Mouse (Mus musculus) liver, adult 2 months (tissue): ENCODE measurements around the gene Cnn2. TPM values are rescaled to one million over a fixed set of nuclear protein-coding genes. Genes with fewer than 3 reads are reported as not detected.
A peak's percentile ranks its signal among the peaks of the same experiment; 100 is the strongest.

Experiments used
- DNase-seq: peaks from one replicate; pipeline ENCODE4 v3.0.0-alpha.2; 2011; ENCODE audit warnings: low read depth, low spot score; ENCODE audit errors: extremely low read depth
- H3K27ac ChIP-seq: fragments of 200-500 bp; replicated peaks from 2 replicates; pipeline ENCODE4 v1.5.1; 2012; ENCODE audit warnings: low read depth, mild to moderate bottlenecking, control low read depth, inconsistent platforms, low read length; ENCODE audit not compliant: insufficient read depth
- H3K27me3 ChIP-seq: fragments of 200-500 bp; 2 replicates; pipeline ENCODE4 v1.6.1; 2012; ENCODE audit warnings: mild to moderate bottlenecking, moderate library complexity, low read length, inconsistent platforms; ENCODE audit not compliant: control insufficient read depth, insufficient read depth
- H3K36me3 ChIP-seq: fragments of 200-500 bp; 2 replicates; pipeline ENCODE4 v1.6.1; 2012; ENCODE audit warnings: low read length, inconsistent platforms; ENCODE audit not compliant: control insufficient read depth, insufficient read depth
- H3K4me1 ChIP-seq: fragments of 200-500 bp; 2 replicates; pipeline ENCODE4 v1.6.1; 2011; ENCODE audit warnings: low read length; ENCODE audit not compliant: control insufficient read depth, insufficient read depth
- H3K4me3 ChIP-seq: fragments of 200-500 bp; 2 replicates; pipeline ENCODE4 v1.5.1; 2011; ENCODE audit warnings: low read depth, mild to moderate bottlenecking, control low read depth, low read length, moderate library complexity; ENCODE audit not compliant: insufficient read depth
- H3K79me2 ChIP-seq: fragments of 200-500 bp; 2 replicates; pipeline ENCODE4 v1.6.1; 2012; ENCODE audit warnings: inconsistent platforms, mild to moderate bottlenecking, low read length, moderate library complexity; ENCODE audit not compliant: control insufficient read depth, insufficient read depth
- H3K9ac ChIP-seq: fragments of 200-500 bp; 2 replicates; pipeline ENCODE4 v1.6.1; 2012; ENCODE audit warnings: low read depth, mild to moderate bottlenecking, control low read depth, inconsistent platforms, low read length
- CTCF ChIP-seq: fragments of 200-500 bp; IDR thresholded peaks from 2 replicates; pipeline ENCODE4 v1.5.1; 2011; ENCODE audit warnings: low read depth, low read length, control low read depth
- POLR2A ChIP-seq: fragments of 200-500 bp; IDR thresholded peaks from 2 replicates; pipeline ENCODE4 v1.6.1; 2011; ENCODE audit warnings: low read length, control low read depth; ENCODE audit not compliant: insufficient read depth; ENCODE audit errors: extremely low read depth
- WGBS: fragments of 180-500 bp; shearing (Covaris S2); methylation state at CpG from one replicate; pipeline ENCODE4 v1.1.7; 2018; 5-methylcytosine and 5-hydroxymethylcytosine counted together
- polyA plus RNA-seq: library from polyadenylated mRNA; depleted of rRNA; stranded (reverse); fragments of >200 nt; gene quantifications from 2 replicates; pipeline ENCODE4 v1.2.3, GENCODE M21; 2012; rRNA removed
- total RNA-seq: library from RNA; depleted of rRNA; stranded (reverse); fragments of >200 nt; gene quantifications from 2 replicates; pipeline ENCODE4 v1.2.3, GENCODE M21; 2014; rRNA removed

Gene Cnn2
- 5.2 and 6.4 TPM in 2 replicates for total RNA-seq
- 6.9 and 9.8 TPM in 2 replicates for polyA plus RNA-seq

DNA sequence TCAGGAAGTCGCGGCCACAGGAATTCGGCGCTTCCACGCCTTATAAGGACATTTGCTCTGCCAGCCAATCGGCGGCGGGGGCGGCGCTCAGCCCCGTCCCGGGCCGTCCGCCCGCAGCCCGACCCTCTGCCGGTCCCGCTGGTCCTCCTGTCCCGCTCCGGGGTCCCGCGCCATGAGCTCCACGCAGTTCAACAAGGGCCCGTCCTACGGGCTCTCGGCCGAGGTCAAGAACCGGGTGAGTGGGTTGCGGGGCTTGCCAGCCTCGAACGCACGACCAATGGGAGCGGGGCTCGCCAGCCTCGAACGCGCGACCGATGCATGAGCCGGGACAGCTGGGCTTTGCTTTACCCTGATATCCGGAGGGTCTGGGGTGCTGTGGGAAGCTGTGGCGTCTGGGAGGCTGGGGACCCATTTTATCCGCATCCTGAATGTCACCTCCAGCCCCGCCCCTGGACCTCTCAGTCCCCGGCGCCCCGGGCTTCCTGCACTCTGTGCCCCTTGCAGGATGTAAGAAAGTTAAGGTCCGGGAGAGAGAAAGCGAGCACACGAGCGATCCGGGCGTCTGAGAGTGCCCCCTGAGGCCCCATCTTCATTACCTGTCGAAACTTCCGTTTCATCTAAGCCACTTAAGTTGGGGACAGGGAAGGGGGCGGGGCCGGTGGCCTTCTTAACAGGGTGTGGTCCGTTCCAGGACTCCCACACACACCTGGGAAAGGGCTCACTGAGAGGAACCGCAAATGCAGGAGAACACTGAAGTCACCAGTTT, at the start of gene Cnn2:
TSS of gene Cnn2 (plus strand) at position 79 of the 766 bp plus-strand sequence.
- DNase-seq = no peak
- Histone ChIP-seq H3K4me1 (peaks cover 12% of the 10 kb centered on the region), H3K27ac (peak within 1 kb of the TSS; percentile 47), H3K27me3 (0 out of 2 replicates have a peak, but pooled peaks cover 2% of the 10 kb centered on the region), H3K79me2 (no peaks in the 10 kb centered on the region; the same call in 1 of the 2 replicates), H3K4me3 (peak within 1 kb of the TSS; percentile 62), H3K36me3 (no peaks in the 10 kb centered on the region), H3K9ac (peak within 1 kb of the TSS; percentile 47)
- WGBS = 3% methylated on average over 59 of the region's 59 CpGs
- no peak for TF ChIP-seq POLR2A
- no peak for TF ChIP-seq CTCF

DNA sequence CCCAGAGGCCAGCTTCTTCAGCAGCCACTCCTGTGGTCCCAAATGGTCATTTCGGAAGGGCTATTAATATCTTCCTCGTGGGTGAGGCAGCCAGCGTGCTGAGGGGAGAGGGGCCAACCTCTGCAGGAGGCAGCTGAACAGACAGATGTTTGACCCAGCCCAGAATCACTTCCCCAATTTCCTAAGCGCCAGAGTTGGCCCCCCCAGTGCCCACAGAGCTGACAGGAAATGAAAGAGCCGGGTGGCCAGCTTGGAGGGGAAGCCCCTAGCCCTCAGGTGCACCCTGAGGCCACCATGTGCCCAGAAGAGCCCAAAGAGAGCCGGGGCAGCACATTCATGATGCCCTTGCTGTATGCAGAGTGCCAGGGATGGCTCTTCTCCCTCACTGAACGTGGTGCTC, 47.6 kb upstream of the Cnn2 start:
- no peak overlapping the region for H3K9ac ChIP-seq
- TF ChIP-seq CTCF = no peak
- no peak for TF ChIP-seq POLR2A
- H3K36me3 ChIP-seq = no peaks in the 10 kb centered on the region
- H3K27ac ChIP-seq = no peak overlapping the region
- H3K79me2 ChIP-seq = no peaks in the 10 kb centered on the region; the same call in 1 of the 2 replicates
- H3K4me1 ChIP-seq = peaks cover 15% of the 10 kb centered on the region
- H3K27me3 ChIP-seq = no peaks in the 10 kb centered on the region
- H3K4me3 ChIP-seq = no peak overlapping the region
- no peak for DNase-seq
- 77% methylated on average over 7 of the region's 7 CpGs for WGBS

DNA sequence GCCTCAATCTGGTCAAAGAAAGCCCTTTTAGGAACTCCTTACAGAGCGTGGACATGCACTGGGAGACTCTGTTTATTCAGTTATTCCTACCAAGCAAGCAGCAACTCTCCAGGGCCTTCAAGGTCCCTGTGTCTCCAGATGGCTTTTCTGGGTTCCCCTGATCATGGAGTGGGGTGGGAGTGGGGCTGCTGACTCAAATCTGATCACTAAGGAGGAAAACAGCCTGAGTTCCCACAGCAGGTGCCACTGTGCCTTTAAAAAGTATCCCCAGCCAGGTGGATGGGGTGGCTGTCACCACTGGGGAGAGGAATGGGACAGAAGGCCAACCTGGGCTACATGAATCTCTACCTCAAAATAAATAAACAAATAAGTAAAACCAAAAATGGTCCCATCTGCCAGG, 45.4 kb upstream of the Cnn2 start:
- Histone ChIP-seq H3K79me2 (no peaks in the 10 kb centered on the region; the same call in 1 of the 2 replicates), H3K36me3 (no peaks in the 10 kb centered on the region), H3K27ac (no peak overlapping the region), H3K27me3 (no peaks in the 10 kb centered on the region), H3K4me1 (no peaks in the 10 kb centered on the region), H3K4me3 (no peak overlapping the region), H3K9ac (no peak overlapping the region)
- no peak for DNase-seq
- WGBS = 93% methylated on average over 1 of the region's 1 CpGs
- no peak for TF ChIP-seq POLR2A
- TF ChIP-seq CTCF = no peak

DNA sequence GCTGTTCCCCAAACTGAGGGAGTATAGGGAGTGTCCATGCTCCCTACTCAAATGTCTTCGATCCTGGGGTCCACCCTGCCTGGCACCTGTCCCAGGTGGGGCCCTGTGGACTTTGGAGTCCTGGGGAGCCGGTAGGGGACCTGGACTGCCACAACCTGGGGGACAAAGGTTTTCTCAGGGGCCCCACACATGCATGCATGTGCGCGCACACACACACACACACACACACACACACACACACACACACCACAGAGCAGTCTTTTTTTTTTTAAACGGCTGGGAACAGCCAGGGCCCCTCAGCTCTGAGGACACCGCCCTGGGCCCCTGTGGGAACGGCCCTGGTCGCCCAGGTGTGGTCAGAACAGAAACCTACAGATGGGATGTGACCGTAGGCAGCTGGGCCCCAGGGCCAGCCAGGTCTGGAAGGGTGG, 44.9 kb upstream of the Cnn2 start:
- no peaks in the 10 kb centered on the region for H3K4me1 ChIP-seq
- H3K27me3 ChIP-seq = no peaks in the 10 kb centered on the region
- no peak for DNase-seq
- H3K9ac ChIP-seq = no peak overlapping the region
- H3K36me3 ChIP-seq = no peaks in the 10 kb centered on the region
- 80% methylated on average over 9 of the region's 9 CpGs for WGBS
- no peak for TF ChIP-seq CTCF
- TF ChIP-seq POLR2A = no peak
- H3K4me3 ChIP-seq = no peak overlapping the region
- no peak overlapping the region for H3K27ac ChIP-seq
- no peaks in the 10 kb centered on the region for H3K79me2 ChIP-seq

DNA sequence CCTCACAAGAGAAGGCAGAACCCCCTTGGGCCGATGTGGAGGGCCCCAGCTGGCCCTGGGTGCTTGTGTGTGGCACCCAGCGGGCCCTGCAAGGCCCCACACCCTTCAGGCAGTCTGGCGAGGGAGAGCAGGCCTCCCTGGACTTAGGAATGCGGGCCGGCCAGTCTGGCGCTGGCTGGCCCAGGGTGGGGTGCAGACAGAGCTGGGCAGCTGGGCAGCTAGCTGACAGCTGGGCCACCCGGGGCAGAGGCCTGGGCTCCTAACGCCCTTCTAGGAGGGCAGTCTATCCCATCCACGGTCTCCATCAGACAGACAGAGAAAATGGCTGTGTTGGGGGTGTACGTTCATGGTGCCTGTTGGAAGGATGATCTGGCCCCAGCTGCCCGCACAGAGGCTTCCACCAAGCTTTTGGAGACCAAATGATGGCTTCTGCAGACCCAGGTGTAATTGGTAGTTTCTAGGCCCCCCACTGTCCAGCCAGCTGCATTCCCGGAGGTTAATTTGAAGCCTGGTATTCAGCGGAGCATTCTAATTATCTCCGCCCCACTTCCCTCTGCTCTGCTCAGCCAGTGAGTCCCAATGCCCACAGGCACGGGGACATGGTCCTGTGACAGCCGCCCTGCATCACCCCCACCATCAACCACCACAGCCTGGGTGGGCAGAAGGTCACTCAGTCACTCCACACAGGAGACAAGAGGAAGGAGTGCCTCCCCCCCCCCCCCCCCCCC, 42.7 kb upstream of the Cnn2 start:
- H3K27ac ChIP-seq = no peak overlapping the region

More for the DNA sequence above, 42.7 kb upstream of the Cnn2 start:
- Histone ChIP-seq H3K79me2 (no peaks in the 10 kb centered on the region), H3K27me3 (no peaks in the 10 kb centered on the region), H3K4me3 (no peak overlapping the region), H3K4me1 (no peaks in the 10 kb centered on the region), H3K9ac (no peak overlapping the region), H3K36me3 (no peaks in the 10 kb centered on the region)
- 85% methylated on average over 16 of the region's 16 CpGs for WGBS
- no peak for TF ChIP-seq POLR2A
- TF ChIP-seq CTCF = no peak
- no peak for DNase-seq
